Mouse (Mus musculus) CD4-positive naive resting alpha-beta T cell, adult 76 days (primary cell): Measurements from ENCODE around the gene Pik3cg. TPM values are rescaled to one million over a fixed set of nuclear protein-coding genes. Genes with fewer than 3 reads are reported as not detected.

Source experiments
- total RNA-seq: library from RNA; stranded (reverse); gene quantifications from one replicate; pipeline ENCODE4 v1.2.4, GENCODE M21; 2023

The Pik3cg gene
- total RNA-seq, result 36.5 TPM

GRCm38 (mm10) chr12:32207948-32208891, at the start of gene Pik3cg:
Gene Pik3cg, minus strand, starts transcription at chr12:32208659.

Other genes with a start within 250 kb of the Pik3cg start
- gene Prkar2b, start 147.4 kb downstream of the Pik3cg start, total RNA-seq, result 3.2 TPM
- 13.8 TPM for gene Ccdc71l, start 170.0 kb upstream of the Pik3cg start, total RNA-seq